Comparison of ENCODE assay signal across 6 mouse cellular contexts in genomic region chr9:66105168-66105567, GRCm38 (mm10).
"Had no signal": no experiment of that assay in that cellular context is flagged by ENCODE, and none has a peak within 500 bp of the region (broad histone marks: within the 10 kb centered on the region; RNA-seq: fewer than 3 reads in every experiment).

No protein-coding gene starts in this region.

- DNase-seq: lung, adult 18-20 months; right cerebral cortex, postnatal 14 days; thymus, postnatal 36 days had no signal

- H3K4me3 ChIP-seq: limb, embryonic 10.5 days; midbrain, embryonic 13.5 days had no signal

- ATAC-seq: hindbrain, postnatal 0 days; midbrain, embryonic 13.5 days had no signal

- H3K4me2 ChIP-seq: midbrain, embryonic 13.5 days had no signal

- H3K27me3 ChIP-seq: midbrain, embryonic 13.5 days had no signal

- H3K9me3 ChIP-seq: limb, embryonic 10.5 days; midbrain, embryonic 13.5 days had no signal

- H3K27ac ChIP-seq: hindbrain, postnatal 0 days; limb, embryonic 10.5 days; midbrain, embryonic 13.5 days had no signal

- H3K9ac ChIP-seq: midbrain, embryonic 13.5 days had no signal
